Mouse (Mus musculus): ENCODE measurements at regions not wholly inside any gene's neighbourhood (a gene's known extent, or its start where the extent isn't known, plus 50 kb on each side); places are given as distances from the start of the nearest gene placed in this dataset.

- peak; percentile 4 to 64 for DNase-seq (ENCODE audit: low spot score in 2 of 2)
Observed at GRCm38 (mm10) chr1:177667041-177667791, 62.4 kb upstream of the 1700016C15Rik start.

- DNase-seq (ENCODE audit: low spot score in 2 of 2) = no peak
Observed at GRCm38 (mm10) chr1:177670576-177670975, 59.0 kb upstream of the 1700016C15Rik start.

GRCm38 (mm10) chr1:177676657-177677056, 53.0 kb upstream of the 1700016C15Rik start:
- DNase-seq (ENCODE audit: low spot score in 2 of 2) = peak in 1 of 2 experiments; percentile 33

- DNase-seq (ENCODE audit: low spot score in 2 of 2) = no peak
Observed at GRCm38 (mm10) chr1:177678832-177679231, 50.8 kb upstream of the 1700016C15Rik start.

Data from natural killer cell, adult 2 months (primary cell).